Mouse (Mus musculus): Measurements from ENCODE around the gene Ctu2. TPM values are rescaled to one million over a fixed set of nuclear protein-coding genes. Genes with fewer than 3 reads are reported as not detected.

Gene Ctu2
- total RNA-seq (2021), result 10 to 100 TPM; 20.8 to 24.2 TPM
- long read RNA-seq, experiment 1, transcript Ctu2-201 (15 exons, 3,066 nt), result major isoform, 12 of 22 reads
- long read RNA-seq, experiment 1, partial matches to known transcripts, result 4 of 22 reads
- long read RNA-seq, experiment 1, other reads (novel, unspliced or antisense), result 6 of 22 reads
- long read RNA-seq, experiment 2, transcript Ctu2-201 (15 exons, 3,066 nt), result major isoform, 32 of 46 reads
- long read RNA-seq, experiment 2, partial matches to known transcripts, result 2 of 46 reads
- long read RNA-seq, experiment 2, other reads (novel, unspliced or antisense), result 10 of 46 reads

- peak; percentile 98 for DNase-seq (ENCODE audit: low spot score in 2 of 2)
Measured at GRCm38 (mm10) chr8:122475580-122476320, at the start of gene Ctu2, which contains the start of gene Rnf166. TSS of gene Ctu2 (plus strand) at chr8:122476143. TSS of gene Rnf166 (minus strand) at chr8:122476064.

- no peak for DNase-seq (ENCODE audit: low spot score in 2 of 2)
Measured at GRCm38 (mm10) chr8:122426145-122426544, 49.8 kb upstream of the Ctu2 start.

- DNase-seq (ENCODE audit: low spot score in 2 of 2), result no peak
Measured at GRCm38 (mm10) chr8:122427607-122428006, 48.3 kb upstream of the Ctu2 start.

GRCm38 (mm10) chr8:122428163-122428562 lies 47.8 kb upstream of the Ctu2 start:
- DNase-seq (ENCODE audit: low spot score in 2 of 2), result no peak

GRCm38 (mm10) chr8:122430058-122430636 lies 45.8 kb upstream of the Ctu2 start:
- no peak for DNase-seq (ENCODE audit: low spot score in 2 of 2)

- DNase-seq (ENCODE audit: low spot score in 2 of 2), result no peak
Measured at GRCm38 (mm10) chr8:122430646-122431045, 45.3 kb upstream of the Ctu2 start.

GRCm38 (mm10) chr8:122431694-122432442 lies 44.1 kb upstream of the Ctu2 start:
- no peak for DNase-seq (ENCODE audit: low spot score in 2 of 2)

GRCm38 (mm10) chr8:122432443-122433268 lies 43.3 kb upstream of the Ctu2 start, which contains the start of gene Cyba:
TSS of gene Cyba (minus strand) at chr8:122432930.
- peak; percentile 48 to 67 for DNase-seq (ENCODE audit: low spot score in 2 of 2)

GRCm38 (mm10) chr8:122433269-122433905 lies 42.6 kb upstream of the Ctu2 start:
- no peak for DNase-seq (ENCODE audit: low spot score in 2 of 2)

- DNase-seq (ENCODE audit: low spot score in 2 of 2), result no peak
Measured at GRCm38 (mm10) chr8:122435375-122435774, 40.6 kb upstream of the Ctu2 start.

GRCm38 (mm10) chr8:122436146-122436545 lies 39.8 kb upstream of the Ctu2 start:
- no peak for DNase-seq (ENCODE audit: low spot score in 2 of 2)

GRCm38 (mm10) chr8:122436586-122437125 lies 39.3 kb upstream of the Ctu2 start:
- DNase-seq (ENCODE audit: low spot score in 2 of 2), result no peak

GRCm38 (mm10) chr8:122437708-122438331 lies 38.1 kb upstream of the Ctu2 start:
- no peak for DNase-seq (ENCODE audit: low spot score in 2 of 2)

- DNase-seq (ENCODE audit: low spot score in 2 of 2), result no peak
Measured at GRCm38 (mm10) chr8:122439336-122439735, 36.6 kb upstream of the Ctu2 start.

- no peak for DNase-seq (ENCODE audit: low spot score in 2 of 2)
Measured at GRCm38 (mm10) chr8:122441326-122441725, 34.6 kb upstream of the Ctu2 start.

- no peak for DNase-seq (ENCODE audit: low spot score in 2 of 2)
Measured at GRCm38 (mm10) chr8:122442356-122442755, 33.6 kb upstream of the Ctu2 start.

- DNase-seq (ENCODE audit: low spot score in 2 of 2), result no peak
Measured at GRCm38 (mm10) chr8:122442781-122443180, 33.2 kb upstream of the Ctu2 start.

GRCm38 (mm10) chr8:122443262-122444006 lies 32.5 kb upstream of the Ctu2 start, which contains the start of gene Mvd:
TSS of gene Mvd (minus strand) at chr8:122443422.
- peak; percentile 93 to 95 for DNase-seq (ENCODE audit: low spot score in 2 of 2)
